Mouse (Mus musculus): ENCODE measurements around the gene Cnih2.
A peak's percentile ranks its signal among the peaks of the same experiment; 100 is the strongest.

The Cnih2 gene

DNA sequence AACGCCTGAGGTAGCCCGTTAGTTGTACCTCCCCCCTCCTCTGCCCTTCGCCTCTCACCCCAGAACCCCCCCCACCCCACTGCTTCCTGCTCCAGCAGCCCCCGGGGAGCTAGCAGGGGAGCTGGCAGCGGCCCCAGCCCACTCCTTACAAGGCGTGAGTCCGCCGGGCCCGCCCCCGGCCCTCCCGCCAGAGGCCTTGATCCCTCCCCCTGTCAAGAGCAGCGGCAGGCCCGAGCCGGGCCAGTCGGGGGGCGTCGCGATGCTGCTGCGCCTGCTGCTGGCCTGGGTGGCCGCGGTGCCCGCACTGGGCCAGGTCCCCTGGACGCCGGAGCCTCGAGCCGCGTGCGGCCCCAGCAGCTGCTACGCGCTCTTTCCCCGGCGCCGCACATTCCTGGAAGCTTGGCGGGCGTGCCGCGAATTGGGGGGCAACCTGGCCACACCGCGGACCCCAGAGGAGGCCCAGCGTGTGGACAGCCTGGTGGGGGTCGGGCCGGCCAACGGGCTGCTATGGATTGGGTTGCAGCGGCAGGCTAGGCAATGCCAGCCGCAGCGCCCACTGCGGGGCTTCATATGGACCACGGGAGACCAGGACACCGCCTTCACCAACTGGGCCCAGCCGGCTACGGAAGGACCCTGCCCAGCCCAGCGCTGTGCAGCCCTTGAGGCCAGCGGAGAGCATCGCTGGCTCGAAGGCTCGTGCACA lies 30.3 kb downstream of the Cnih2 start, which contains the start of gene Cd248:
TSS of gene Cd248 (plus strand) at position 212 of the 703 bp plus-strand sequence.
- DNase-seq, result peak; percentile 92

DNA sequence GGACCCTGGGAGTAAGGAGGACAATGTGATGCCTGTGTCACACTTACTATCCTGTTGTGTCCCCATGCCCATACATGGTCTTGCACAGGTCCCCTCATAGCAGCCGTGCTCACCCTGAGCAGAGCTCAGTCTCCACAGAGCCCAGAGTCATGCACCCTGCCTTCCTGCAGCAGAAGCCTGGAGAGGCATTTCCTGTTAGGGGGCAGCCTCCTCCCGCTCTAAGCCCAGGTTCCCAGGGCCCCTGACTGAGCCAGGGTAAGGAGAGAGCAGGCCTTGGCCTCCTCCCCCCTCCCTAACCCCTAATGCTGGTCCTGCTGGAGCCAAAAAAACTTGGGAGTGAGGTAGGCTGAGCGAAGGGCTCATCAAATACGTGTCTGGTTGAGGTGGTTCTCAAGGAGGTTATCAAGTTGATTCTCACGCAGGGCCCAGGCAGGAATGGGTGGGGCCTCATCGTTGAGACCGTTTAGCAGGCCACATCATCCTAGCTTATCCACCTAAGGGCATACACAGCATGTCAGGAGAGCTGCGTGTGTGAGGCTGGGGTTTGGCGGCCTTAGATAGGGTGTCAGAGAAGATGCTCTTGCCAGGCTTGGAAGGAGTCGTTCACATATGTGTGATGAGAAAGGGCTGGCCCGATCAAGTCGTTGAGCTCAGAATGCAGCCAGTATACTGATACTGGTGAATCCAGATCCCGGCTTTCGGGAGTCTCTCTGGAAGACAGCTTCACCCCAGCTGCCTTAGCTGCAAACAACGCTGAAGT lies 31.1 kb downstream of the Cnih2 start:
- no peak for DNase-seq

GRCm38 (mm10) chr19:5065104-5065503 lies 33.2 kb downstream of the Cnih2 start:
- DNase-seq, result no peak

- no peak for DNase-seq
These were observed 35.9 kb downstream of the Cnih2 start for GRCm38 (mm10) chr19:5062446-5062845.

- DNase-seq, result no peak
These were observed 36.3 kb downstream of the Cnih2 start for GRCm38 (mm10) chr19:5062041-5062440.

GRCm38 (mm10) chr19:5060365-5061330 lies 37.7 kb downstream of the Cnih2 start:
- peak; percentile 50 for DNase-seq

DNA sequence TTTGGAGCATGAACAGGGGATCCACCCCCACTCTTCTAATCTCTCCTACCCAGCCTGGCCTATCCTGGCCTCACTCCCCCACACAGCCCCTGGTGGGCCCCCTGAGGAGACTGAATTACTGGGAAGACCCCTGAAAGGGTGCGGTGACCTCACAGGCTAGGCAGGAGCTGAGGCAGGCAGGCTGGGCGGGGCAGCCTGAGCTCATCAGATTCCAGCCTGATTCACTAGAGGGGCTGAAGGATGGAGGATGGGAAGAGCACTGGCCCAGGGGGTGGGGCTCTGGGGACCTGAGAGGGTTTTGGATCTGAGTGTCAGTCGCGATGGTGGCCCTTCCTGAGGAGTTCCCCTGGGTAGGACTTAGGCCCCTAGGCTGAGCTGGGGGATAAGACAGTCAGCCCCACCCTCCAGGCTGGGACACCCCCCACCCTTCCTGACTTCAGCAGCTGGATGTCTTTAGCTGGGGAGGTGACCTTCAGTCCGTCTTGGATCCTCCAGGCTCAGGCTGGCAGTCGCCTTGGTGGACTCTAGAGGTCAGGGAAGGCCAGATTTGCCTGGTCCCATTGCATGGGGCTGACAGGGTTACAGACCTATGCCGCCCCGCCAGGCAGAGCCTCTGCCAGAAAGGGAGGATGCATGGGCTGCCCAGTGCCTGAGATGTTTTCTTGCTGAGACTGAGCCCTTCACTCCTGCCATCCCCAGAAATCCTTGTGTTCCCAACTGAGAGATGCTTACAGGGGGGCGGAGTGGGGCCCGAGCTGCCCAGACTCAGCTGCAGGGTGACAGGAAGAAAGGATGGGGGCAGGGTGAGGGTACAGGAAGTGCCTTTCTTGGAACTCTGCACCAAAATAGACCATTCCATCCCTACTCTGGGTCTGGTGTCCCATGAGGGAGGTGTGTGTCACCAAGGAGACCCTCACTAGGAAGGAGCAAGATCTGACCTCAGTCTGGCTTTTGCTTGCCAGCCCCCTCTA lies 39.2 kb downstream of the Cnih2 start:
- peak; percentile 55 for DNase-seq

- no peak for DNase-seq
These were observed 40.2 kb downstream of the Cnih2 start for GRCm38 (mm10) chr19:5057876-5058775.

GRCm38 (mm10) chr19:5056251-5056650 lies 42.1 kb downstream of the Cnih2 start:
- DNase-seq, result peak; percentile 72

- DNase-seq, result peak; percentile 76
These were observed 44.4 kb downstream of the Cnih2 start for GRCm38 (mm10) chr19:5053909-5054308.

- DNase-seq, result no peak
These were observed 45.5 kb downstream of the Cnih2 start for GRCm38 (mm10) chr19:5052853-5053252.

GRCm38 (mm10) chr19:5052166-5052822 lies 46.0 kb downstream of the Cnih2 start:
- no peak for DNase-seq

DNA sequence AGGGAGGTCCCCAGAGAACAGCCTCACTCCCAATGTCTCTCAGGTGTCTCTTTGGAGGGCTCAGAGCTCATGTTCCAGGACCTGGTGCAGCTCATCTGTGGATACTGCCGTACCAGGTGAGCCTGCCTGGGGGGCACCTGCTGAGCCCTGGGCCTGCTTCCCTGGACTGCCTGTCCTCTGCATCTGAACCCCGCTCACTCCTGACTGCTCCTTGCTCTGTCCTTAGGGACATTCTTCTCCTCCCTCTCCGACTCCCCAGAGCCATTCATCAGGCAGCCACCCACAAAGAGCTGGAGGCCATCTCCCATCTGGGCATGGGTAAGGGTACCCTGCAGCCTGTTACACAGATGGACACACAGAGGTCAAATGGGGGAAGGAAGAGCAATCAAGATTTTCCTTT lies 46.8 kb downstream of the Cnih2 start:
- no peak for DNase-seq

- no peak for DNase-seq
These were observed 47.3 kb downstream of the Cnih2 start for GRCm38 (mm10) chr19:5051031-5051430.

- peak; percentile 68 for DNase-seq
These were observed 48.0 kb downstream of the Cnih2 start, which contains the start of gene Rin1 for GRCm38 (mm10) chr19:5050047-5050905. TSS of gene Rin1 (plus strand) at chr19:5050481.

DNA sequence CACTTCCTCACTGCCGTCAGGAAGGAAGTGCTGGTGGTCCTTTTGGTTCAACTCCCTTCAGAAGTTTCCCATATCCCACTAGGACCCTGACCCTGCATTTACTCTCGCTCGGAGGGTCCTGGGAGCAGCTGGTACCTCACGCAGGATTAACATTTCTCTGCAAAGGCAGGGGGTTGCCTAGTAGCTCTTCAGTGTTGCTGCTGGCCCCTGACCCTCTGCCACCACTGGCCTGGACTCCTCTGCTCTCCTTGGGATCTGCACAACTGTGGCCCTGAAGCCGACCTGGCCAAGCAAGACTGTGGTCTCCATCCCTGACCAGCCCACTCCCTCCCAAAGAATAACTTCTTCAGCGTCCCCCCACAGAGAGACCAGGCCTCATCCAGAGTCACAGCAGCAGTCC lies 49.0 kb downstream of the Cnih2 start:
- no peak for DNase-seq

DNA sequence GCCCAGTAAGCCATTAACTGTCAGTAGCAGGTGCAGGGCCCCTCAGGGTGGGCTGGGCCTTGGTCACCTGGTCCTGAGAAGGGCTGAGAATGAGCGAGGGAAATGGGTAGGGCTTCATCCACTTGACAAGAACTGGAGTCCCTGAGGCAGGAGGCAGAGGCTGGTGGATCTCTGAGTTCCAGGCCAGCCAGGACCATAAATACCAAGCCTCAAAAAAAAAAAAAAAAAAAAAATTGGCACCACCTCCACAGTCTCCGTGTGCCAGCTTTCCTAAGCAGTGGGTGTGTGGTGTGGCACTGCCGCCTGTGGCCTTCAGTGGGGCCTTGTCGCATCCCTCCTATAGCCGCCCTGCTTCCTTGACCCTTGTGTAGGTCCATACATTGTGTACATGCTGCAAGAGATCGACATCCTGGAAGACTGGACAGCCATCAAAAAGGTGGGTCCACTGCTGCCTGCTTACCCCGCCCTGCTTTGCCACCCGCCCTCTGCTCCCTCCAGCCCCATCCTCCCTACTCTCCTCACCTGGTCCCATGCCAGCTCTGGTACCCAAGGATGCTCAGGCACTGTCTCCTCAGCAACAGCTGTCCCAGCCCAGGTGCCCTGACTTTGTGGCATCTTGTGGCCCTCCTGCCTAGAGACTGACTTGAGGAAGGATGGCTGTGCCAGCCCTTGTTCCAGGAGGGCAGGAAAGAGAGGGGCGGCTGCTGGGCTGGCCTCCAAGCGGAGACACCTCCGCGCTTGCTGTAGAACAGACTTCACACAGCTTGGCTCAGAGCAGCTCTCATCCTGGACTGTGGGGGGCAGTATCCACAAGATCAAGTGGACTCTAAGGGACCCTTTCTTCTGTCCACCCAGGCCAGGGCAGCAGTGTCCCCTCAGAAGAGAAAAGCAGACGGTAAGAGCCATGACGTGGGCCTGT lies 49.9 kb downstream of the Cnih2 start:
- DNase-seq, result no peak

DNA sequence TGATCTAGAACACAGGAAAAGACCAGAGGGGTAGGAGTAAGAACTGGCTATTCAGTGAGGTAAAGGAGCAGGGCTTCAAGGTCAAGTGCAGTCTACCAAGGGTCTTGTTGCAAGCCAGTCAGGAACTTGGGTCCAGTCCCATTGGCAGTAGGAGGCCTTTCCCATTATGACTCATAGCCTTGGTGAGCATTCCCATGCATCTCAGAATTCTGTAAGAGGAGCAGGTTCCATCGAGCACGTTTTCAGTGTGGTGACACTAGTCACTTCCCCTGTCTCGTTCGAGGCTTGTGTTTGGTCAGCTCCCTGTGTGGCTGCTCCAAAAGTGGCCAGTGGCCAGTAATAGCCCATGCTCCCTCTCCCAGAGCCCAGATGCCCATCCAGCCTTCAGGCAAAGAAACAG lies 52.8 kb downstream of the Cnih2 start:
- no peak for DNase-seq

Measured in kidney, postnatal 10 days (tissue).